Mouse (Mus musculus) activated CD4-positive, CD25-positive, alpha-beta regulatory T cell, adult 4 months (primary cell): ENCODE results near the gene Zfp683. TPM values are rescaled to one million over a fixed set of nuclear protein-coding genes. Genes with fewer than 3 reads are reported as not detected.

Experiments used
- ATAC-seq: one replicate; pipeline ENCODE4 v1.8.0; 2017
- polyA plus RNA-seq, 2 experiments: library from polyadenylated mRNA; unstranded; fragments of 100-300 nt; shearing (Covaris generic); gene quantifications; one replicate each; pipeline ENCODE4 v1.2.1; 2017

The Zfp683 gene
- polyA plus RNA-seq, 2 experiments from 2014 or later = 0.33 to 0.37 TPM

- ATAC-seq = no peak
Measured at GRCm38 (mm10) chr4:134052560-134052959, 1.1 kb upstream of the Zfp683 start.

GRCm38 (mm10) chr4:134058166-134058715, 4.6 kb downstream of the Zfp683 start:
- ATAC-seq = peak; percentile 57

DNA sequence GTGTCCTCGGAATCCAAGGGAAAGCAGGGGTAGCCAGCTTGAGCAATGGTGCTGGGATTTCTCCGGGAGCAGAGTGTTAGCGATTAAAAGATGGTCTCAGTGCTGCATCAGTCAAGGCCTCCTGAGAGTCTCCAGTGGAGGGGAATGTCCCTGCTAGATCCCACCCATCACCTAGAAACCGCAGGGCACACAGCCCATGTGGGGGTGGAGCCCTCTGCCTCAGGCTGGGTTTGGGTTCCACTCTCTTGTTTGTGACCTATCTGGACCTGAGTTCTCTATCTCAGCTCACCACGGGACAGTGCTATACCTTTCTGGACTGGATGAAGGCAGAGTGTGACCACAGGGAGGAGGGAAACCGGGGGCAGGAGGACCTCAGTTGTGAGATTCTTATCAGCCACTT, 5.3 kb downstream of the Zfp683 start:
- ATAC-seq = no peak

DNA sequence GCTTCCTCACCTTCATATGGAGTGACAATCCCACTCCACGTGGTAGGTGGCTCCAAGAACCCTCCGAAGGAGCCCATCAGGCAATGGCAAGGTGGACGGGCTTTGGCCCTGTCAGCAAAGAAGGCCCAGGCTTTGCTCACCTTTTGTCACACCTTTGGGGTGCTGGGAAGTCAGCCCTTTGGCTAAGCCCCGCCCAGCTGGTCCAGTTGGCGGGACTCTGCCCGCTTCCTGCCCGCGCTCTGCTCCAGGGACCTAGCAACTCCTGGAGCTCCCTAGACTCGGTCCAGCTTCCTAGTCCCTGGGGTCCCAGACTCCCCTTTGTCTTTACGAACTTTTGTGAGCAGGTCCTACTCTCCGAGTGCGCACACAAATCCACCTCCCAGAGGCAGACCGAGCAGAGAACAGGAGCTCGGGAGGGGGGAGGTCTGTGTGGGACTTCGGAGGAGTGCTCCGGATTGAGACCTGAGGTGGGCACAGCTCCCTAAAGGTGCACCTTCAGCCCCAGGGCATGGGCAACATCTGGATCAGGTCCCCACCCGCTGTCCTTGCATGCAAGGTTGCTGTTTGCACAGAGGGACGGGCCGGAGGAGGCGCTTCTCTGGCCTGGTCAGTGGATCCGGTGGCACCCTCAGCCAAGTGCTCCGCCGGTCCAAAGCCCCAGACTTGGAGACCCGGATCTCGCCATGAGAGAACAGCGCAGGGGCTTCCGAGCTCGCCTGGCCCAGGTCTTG, 6.7 kb downstream of the Zfp683 start, which contains the start of gene Crybg2:
Gene Crybg2 (plus strand): TSS at position 681 of the 731 bp plus-strand sequence.
- no peak for ATAC-seq

DNA sequence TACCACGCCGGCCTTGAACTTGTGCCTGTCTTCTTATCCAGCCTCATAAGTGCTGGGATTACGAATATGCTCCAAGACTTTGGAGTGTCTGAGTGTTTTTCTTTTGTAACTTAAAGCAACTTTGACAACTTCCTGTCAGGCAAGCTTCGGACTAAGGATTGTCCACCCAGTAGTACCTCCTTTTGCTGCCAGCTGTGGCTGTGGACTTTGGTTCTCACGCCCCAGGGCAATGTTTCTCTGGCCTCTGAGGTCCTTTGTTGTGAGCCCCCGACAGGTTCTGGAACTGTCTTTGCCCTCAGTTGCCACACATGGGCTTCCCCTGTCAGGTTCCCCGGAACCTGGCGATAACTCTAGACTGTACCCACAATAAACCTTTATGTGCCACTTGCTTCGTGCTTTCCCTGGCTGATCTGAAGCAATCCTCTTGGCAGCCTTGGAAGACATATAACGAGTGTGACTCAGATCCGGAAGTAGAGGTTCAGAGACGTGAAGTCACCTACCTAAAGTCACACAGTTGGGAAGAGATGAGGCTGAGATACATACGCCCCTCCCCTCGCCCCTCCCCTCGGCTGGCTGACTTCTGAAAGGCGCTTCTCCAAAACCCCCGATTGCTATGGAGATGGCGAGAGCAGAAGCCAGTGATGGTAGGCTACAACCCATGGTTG, 7.7 kb downstream of the Zfp683 start:
- ATAC-seq = peak; percentile 63

DNA sequence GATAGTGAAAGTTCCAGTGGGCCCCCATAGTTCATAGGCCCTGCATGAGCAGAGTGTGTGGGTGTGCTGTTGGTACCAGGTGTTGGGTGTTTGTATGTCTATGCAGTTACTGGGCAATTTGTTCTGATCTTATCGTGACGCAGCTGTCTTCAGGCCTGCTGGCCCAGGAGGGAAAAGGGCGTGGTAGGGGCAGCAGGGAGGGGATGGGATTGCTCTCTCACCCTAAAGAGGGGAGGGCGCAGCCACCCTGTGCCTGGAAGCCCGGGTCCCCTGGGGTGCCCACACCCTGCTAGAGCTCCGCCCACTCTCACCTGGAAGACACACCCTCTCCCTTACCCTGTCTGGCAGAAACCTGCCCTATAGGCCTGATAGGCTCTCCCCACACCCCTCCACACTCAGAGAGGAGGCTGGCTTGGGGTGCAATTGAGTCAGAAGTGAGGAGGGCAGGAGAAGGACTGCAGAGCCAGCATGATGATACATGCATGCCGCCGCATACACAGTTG, 8.4 kb downstream of the Zfp683 start:
- peak; percentile 32 for ATAC-seq

- ATAC-seq = no peak
Measured at GRCm38 (mm10) chr4:134062561-134062960, 8.9 kb downstream of the Zfp683 start.

DNA sequence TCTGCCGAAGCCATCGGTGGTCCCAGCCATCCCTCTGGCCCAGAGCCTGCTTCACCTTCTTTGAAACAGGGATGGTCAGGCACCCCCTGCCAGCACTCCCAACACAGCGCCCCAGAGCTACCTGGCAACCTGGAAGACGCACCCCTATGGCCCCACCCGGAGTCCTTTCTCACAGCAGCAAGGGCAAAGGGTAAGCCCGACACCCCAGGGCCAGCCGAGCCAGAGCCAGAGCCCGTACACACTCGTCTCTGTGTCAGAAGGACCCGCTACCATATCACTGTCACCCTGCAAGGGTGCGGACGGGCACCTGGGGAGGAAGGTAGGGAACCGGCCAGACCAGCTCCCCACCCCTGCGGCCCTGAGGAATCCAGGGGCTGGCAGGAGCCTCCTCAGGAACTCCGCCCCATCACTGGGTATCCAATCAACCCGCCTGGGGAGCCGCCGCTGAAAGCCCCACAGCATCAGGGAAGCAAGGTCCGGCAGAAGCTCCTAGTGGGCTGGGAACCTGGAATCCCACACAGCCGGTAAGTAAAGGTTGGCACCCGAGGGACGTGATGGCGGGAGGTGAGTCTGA, 11.9 kb downstream of the Zfp683 start:
- no peak for ATAC-seq

- ATAC-seq = no peak
Measured at GRCm38 (mm10) chr4:134067383-134067782, 13.7 kb downstream of the Zfp683 start.

- no peak for ATAC-seq
Measured at GRCm38 (mm10) chr4:134067833-134068544, 14.4 kb downstream of the Zfp683 start.

DNA sequence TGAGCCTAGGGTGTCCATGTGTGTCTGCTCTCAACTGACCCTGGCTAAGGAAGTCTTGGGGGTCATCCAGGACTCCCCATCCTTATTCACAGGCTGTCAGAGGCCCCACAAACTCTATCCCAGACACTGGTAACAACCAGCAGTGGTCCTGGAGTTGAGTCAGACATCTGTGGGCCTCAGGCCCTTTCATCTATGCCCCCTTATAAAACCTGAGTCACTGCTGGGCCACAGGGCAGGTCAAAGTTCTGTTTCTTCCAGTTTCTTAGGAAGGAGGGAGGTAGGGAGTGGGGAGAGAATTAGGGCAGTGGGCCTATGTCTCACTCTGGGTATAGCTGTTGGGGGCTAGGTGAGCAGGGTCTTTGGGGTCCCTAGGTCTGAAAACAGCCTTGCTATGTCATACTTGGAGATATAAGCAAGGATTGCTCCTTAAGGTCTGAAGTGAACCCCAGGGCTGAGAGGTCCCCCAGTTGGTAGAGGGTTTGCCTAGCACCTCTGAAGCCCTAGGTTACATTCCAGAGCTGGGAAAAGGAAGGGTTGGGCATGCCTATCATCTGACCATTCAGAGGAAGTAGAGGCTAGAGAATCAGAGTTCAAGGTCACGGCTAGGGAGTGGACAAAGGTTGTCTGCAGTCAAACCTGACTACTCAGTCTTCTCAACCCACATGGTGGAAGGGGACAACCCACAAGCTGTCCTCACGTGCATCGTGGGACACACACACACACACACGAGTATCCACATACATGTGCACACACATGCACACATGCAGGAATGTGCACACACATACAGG, 15.3 kb downstream of the Zfp683 start:
- ATAC-seq = no peak

GRCm38 (mm10) chr4:134078694-134079093, 25.1 kb downstream of the Zfp683 start:
- no peak for ATAC-seq

- no peak for ATAC-seq
Measured at GRCm38 (mm10) chr4:134080674-134081073, 27.0 kb downstream of the Zfp683 start.

GRCm38 (mm10) chr4:134081730-134082386, 28.2 kb downstream of the Zfp683 start:
- ATAC-seq = peak; percentile 87

GRCm38 (mm10) chr4:134082460-134082859, 28.8 kb downstream of the Zfp683 start:
- ATAC-seq = no peak

DNA sequence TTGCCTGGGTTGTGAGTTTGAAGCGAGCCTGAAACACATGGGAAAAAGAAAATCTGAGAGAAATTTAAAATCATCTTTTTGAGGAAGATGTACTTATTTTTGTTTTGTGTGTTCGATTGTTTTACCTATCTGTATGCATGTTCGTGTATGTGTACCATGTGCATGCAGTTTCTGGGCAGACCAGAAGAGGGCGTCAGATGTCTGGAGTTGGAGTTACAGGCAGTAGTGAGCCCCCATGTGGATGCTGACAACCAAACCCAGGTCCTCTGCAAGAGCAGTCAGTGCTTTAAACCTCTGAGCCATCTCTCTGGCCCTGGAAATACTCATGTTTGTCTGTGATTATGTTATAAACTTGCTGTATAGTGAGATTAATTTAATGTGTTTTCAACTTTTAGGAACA, 31.4 kb downstream of the Zfp683 start:
- no peak for ATAC-seq

- ATAC-seq = peak; percentile 71
Measured at GRCm38 (mm10) chr4:134087412-134087811, 33.8 kb downstream of the Zfp683 start.

GRCm38 (mm10) chr4:134089029-134089428, 35.4 kb downstream of the Zfp683 start:
- no peak for ATAC-seq

- ATAC-seq = no peak
Measured at GRCm38 (mm10) chr4:134090521-134091224, 37.0 kb downstream of the Zfp683 start.

DNA sequence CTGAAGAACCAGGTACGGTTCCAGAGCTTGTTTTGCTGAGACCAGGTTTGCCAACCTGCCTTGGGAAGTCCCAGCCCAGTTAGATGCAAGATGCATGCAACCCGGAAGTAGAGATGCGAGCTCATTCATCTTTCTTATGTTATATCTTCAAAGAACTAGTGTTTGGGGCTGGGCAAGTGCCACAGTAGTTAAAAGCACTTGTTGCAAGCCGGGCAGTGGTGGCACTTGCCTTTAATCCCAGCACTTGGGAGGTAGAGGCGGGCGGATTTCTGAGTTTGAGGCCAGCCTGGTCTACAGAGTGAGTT, 37.5 kb downstream of the Zfp683 start:
- ATAC-seq = no peak
